Mouse (Mus musculus): ENCODE results near the gene Eif2b2. TPM values are rescaled to one million over a fixed set of nuclear protein-coding genes. Genes with fewer than 3 reads are reported as not detected.

The Eif2b2 gene
- total RNA-seq, 2 experiments from 2014 or later: 58.5 to 74.0 TPM

- Histone ChIP-seq H3K4me3 (no peak overlapping the region), H3K27ac (no peak overlapping the region)
- DNase-seq (ENCODE audit: extremely low spot score in 1 of 2, low spot score in 2 of 2): no peak
- no peak for TF ChIP-seq CTCF (IDR thresholded peaks at IDR 0.05)
- intact Hi-C loops (cut with DNase I): no loop called here
Observed at GRCm38 (mm10) chr12:85181475-85182344, 37.6 kb upstream of the Eif2b2 start.

DNA sequence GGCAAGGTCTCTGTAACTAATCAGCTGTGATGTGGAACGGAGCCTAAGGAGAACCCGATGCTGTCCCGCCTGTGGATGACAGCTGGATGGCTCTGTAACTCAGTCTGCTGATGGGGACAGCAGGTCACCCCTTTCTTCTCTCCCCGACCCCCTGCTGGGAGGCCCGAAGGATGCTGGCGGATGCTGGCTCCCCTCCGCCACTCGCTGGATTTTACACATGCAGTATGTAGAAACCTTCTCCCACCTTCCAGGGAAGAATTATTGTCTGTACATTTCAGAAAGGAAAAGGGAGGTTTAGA is 37.0 kb upstream of the Eif2b2 start:
- Histone ChIP-seq H3K27ac (no peak overlapping the region), H3K4me3 (no peak overlapping the region)
- intact Hi-C loops (cut with DNase I): no loop called here
- DNase-seq (ENCODE audit: extremely low spot score in 1 of 2, low spot score in 2 of 2): no peak
- no peak for TF ChIP-seq CTCF (IDR thresholded peaks at IDR 0.05)

DNA sequence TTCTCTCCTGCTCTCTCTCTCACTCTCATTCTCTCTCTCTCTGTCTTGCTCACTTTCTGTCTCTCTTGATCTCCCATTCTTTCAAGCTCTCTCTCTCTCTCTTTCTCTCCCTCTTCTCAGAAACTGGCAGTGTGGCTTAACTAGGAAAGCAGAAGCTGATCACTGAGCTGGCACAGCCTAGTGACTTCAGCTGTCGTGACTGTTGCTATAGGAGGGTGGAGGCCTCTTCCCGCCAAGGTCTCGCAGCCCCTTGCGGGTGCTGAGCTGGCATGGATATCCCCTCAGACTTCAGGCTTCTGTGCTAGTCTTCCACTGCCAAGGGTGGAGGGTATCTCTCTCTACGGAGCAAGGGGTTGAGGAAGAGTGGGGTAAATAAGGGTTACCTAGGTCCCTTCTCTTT is 36.4 kb upstream of the Eif2b2 start:
- no peak for TF ChIP-seq CTCF (IDR thresholded peaks at IDR 0.05)
- no peak for DNase-seq (ENCODE audit: extremely low spot score in 1 of 2, low spot score in 2 of 2)
- intact Hi-C loops (cut with DNase I): no loop called here
- H3K4me3 ChIP-seq: no peak overlapping the region
- H3K27ac ChIP-seq: no peak overlapping the region

DNA sequence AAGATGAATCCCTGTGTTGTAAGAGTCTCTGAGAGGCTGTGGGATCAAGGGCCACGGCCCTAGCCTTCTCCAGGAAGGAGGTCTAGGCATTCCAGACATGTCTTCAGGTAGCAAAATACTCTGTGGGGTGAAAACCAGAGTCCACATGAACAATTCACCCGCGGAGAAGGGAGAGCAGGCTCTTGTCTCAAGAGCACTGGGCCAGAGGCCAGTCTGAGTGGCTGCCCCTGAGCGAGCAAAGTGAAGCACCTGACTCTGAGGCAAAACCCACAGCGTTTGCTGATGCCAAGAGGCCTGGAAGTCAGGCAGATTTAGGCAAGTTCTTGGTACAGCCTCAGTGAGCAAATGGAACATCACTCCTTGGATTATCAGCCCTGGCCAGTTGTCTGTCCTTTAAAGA is 35.2 kb upstream of the Eif2b2 start:
- intact Hi-C loops (cut with DNase I): no loop called here
- no peak overlapping the region for H3K4me3 ChIP-seq
- TF ChIP-seq CTCF (IDR thresholded peaks at IDR 0.05): no peak
- no peak for DNase-seq (ENCODE audit: extremely low spot score in 1 of 2, low spot score in 2 of 2)
- H3K27ac ChIP-seq: no peak overlapping the region

DNA sequence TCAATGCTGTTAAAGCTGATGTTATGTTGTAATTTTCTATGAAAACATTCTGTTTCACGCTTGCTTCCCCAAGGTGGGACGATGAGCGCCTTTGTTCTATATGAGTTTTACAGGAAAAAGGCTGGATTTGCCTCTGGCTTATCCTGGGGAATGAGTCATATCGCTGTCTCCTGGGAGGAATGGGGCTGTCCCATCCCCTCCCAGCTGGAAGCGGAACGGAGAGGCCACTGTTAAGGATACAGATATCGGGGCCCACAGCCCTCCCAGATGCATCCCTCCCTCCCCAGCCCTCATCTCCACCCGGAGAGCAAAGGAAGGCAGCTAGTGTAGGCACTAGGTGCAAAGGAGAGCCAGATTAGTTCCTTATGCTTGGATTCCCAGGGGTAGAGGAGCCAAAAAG is 33.5 kb upstream of the Eif2b2 start:
- no peak for TF ChIP-seq CTCF (IDR thresholded peaks at IDR 0.05)
- intact Hi-C loops (cut with DNase I): no loop called here
- DNase-seq (ENCODE audit: extremely low spot score in 1 of 2, low spot score in 2 of 2): no peak
- no peak overlapping the region for H3K4me3 ChIP-seq
- no peak overlapping the region for H3K27ac ChIP-seq

- H3K27ac ChIP-seq: no peak overlapping the region
- intact Hi-C loops (cut with DNase I): no loop called here
- no peak for TF ChIP-seq CTCF (IDR thresholded peaks at IDR 0.05)
- H3K4me3 ChIP-seq: no peak overlapping the region
- DNase-seq (ENCODE audit: extremely low spot score in 1 of 2, low spot score in 2 of 2): no peak
Observed at GRCm38 (mm10) chr12:85186361-85186760, 32.9 kb upstream of the Eif2b2 start.

DNA sequence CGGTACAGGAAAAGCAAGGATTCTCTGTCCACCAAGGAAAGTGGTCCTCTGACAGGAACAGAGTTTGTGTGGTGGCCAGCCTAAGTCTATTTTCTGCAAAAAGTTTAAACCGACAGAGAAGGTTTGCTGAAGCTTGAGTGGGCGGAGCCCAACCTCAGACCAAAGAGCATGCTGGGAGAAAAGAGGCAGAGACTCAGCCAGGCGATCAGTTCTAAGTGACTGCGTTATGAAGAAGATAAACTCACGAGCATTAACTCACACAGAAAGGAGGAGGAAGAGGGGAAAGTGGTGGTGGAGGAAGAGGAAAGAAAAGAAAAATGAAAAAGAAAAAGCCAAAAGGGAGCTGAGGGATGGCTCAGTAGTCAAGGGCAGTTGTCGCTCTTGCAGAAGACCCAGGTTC is 29.0 kb upstream of the Eif2b2 start:
- intact Hi-C loops (cut with DNase I): no loop called here
- Histone ChIP-seq H3K27ac (no peak overlapping the region), H3K4me3 (no peak overlapping the region)
- no peak for TF ChIP-seq CTCF (IDR thresholded peaks at IDR 0.05)
- no peak for DNase-seq (ENCODE audit: extremely low spot score in 1 of 2, low spot score in 2 of 2)

DNA sequence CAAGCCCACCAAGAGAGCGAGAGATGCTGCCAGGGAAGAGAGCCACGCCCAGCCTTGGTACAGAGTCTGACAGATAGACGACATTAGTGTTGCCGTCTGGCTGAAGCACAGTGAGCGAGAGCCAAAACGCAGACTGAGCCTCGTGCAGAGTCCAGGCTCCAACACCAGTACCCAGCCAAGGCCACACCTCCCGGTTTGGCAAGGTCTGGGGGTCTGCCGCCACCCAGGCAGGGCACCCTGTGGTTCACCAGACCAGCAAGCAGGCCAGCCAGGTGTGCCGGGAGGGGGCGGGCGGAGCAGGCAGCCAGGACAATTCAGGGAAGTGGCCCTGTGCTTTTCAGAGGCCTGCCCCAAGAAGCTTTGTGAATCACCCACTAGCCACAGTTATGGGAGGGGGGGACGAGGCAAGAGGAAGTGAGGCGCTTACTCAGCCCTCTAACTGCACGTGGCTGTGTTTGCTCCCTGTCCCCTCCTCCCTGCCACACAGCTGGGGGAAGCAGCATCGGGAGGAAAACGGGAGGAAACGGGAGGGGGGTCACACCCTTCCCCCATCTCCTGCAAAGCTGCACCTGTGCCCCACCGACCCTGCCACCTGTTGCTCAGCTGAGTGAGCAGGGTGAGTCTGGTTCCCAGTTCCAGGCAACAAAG is 26.7 kb upstream of the Eif2b2 start:
- no peak overlapping the region for H3K4me3 ChIP-seq
- no peak for DNase-seq (ENCODE audit: extremely low spot score in 1 of 2, low spot score in 2 of 2)
- H3K27ac ChIP-seq: no peak overlapping the region
- TF ChIP-seq CTCF (IDR thresholded peaks at IDR 0.05): no peak
- intact Hi-C loops (cut with DNase I): no loop called here

DNA sequence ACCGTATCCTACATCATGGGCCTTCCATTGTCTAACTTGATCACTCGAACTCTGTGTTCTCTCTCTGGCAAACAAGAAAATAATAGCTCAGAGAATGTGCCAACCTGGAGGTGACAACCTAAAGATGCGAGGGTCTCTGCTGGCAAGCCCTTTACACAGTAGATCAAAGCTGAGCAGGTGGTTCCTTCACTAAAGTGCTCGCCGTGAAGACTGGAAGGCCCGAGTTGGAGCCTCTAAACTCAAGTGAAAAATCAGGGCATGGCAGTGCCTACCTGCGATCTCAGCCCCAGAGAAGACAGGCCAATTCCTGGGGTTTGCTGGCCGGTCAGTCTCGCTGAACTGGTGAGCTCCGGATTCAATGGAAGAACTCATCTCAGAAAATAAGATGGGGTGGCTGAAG is 26.1 kb upstream of the Eif2b2 start:
- DNase-seq (ENCODE audit: extremely low spot score in 1 of 2, low spot score in 2 of 2): no peak
- no peak overlapping the region for H3K27ac ChIP-seq
- TF ChIP-seq CTCF (IDR thresholded peaks at IDR 0.05): no peak
- H3K4me3 ChIP-seq: no peak overlapping the region
- intact Hi-C loops (cut with DNase I): no loop called here

- H3K4me3 ChIP-seq: no peak overlapping the region
- intact Hi-C loops (cut with DNase I): no loop called here
- no peak for DNase-seq (ENCODE audit: extremely low spot score in 1 of 2, low spot score in 2 of 2)
- TF ChIP-seq CTCF (IDR thresholded peaks at IDR 0.05): no peak
- H3K27ac ChIP-seq: no peak overlapping the region
Observed at GRCm38 (mm10) chr12:85193923-85194622, 25.2 kb upstream of the Eif2b2 start.

DNA sequence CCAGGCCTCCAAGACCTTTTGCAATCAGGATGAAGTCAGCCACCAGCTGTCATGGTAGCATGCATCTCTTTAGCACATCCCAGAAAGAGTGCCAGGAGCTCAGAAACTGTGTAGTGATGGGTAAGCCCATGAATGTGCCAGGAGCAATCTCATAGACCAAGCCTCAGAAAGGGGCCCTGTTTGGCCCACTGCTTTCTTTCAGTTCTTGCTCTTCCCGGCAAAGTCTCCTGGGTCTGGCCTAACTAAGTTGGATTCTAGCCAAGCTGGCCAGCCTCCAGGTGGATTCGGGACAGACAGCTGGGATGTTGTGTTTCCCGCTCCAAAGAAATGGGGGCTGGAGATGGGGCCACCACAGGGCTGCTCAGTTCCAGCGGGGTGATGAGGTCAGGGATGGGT is 24.7 kb upstream of the Eif2b2 start:
- H3K27ac ChIP-seq: no peak overlapping the region
- DNase-seq (ENCODE audit: extremely low spot score in 1 of 2, low spot score in 2 of 2): no peak
- intact Hi-C loops (cut with DNase I): no loop called here

GRCm38 (mm10) chr12:85195086-85195485 is 24.2 kb upstream of the Eif2b2 start:
- intact Hi-C loops (cut with DNase I): no loop called here
- TF ChIP-seq CTCF (IDR thresholded peaks at IDR 0.05): no peak
- H3K4me3 ChIP-seq: no peak overlapping the region
- H3K27ac ChIP-seq: no peak overlapping the region
- no peak for DNase-seq (ENCODE audit: extremely low spot score in 1 of 2, low spot score in 2 of 2)

More for the DNA sequence above, 24.7 kb upstream of the Eif2b2 start:
- TF ChIP-seq CTCF (IDR thresholded peaks at IDR 0.05): no peak
- H3K4me3 ChIP-seq: no peak overlapping the region
